Comparison of ENCODE assay signal across 8 mouse cellular contexts in genomic region chr11:58938322-58939087, GRCm38 (mm10). TPM values are rescaled to one million over a fixed set of nuclear protein-coding genes. Genes with fewer than 3 reads are reported as not detected.
DNase-seq lines count a peak whose midpoint lies in the region; ATAC-seq and TF ChIP-seq lines count a peak whose summit lies in the region.

TSS of gene Rnf187 (minus strand) at chr11:58938916.

- H3K79me2 ChIP-seq in liver, adult 2 months (ENCODE audit: control insufficient read depth, insufficient read depth, low read length) = no peaks in the 10 kb centered on the region; the same call in 1 of the 2 replicates
- peaks cover 16% of the 10 kb centered on the region for H3K79me2 ChIP-seq in myocyte (ENCODE audit: control insufficient read depth, insufficient read depth)

- peaks cover 9% of the 10 kb centered on the region; the same call in 1 of the 2 replicates for H3K4me1 ChIP-seq in bone marrow macrophage, adult 2 months (ENCODE audit: control insufficient read depth, insufficient read depth, low read length)
- peaks cover 5% of the 10 kb centered on the region for H3K4me1 ChIP-seq in embryonic fibroblast, embryonic 13.5 days (ENCODE audit: control insufficient read depth, insufficient read depth, low read length)
- H3K4me1 ChIP-seq in heart, embryonic 10.5 days = peaks cover 21% of the 10 kb centered on the region
- peaks cover 17% of the 10 kb centered on the region for H3K4me1 ChIP-seq in kidney, embryonic 16.5 days (ENCODE audit: insufficient read depth, low read length)
- H3K4me1 ChIP-seq in liver, adult 2 months (ENCODE audit: control insufficient read depth, insufficient read depth, low read length) = peaks cover 10% of the 10 kb centered on the region

- DNase-seq in A20 (ENCODE audit: low read depth, low spot score) = peak; percentile 93
- DNase-seq in heart, embryonic 10.5 days (ENCODE audit: low spot score) = peak; percentile 95
- DNase-seq in liver, adult 2 months (ENCODE audit: extremely low read depth, low read depth, low spot score) = peak; percentile 88
- peak; percentile 94 for DNase-seq in splenic B cell, adult 2 months (ENCODE audit: low read depth, low spot score)

- peak within 1 kb of the TSS; percentile 93 for H3ac ChIP-seq in myocyte (ENCODE audit: control insufficient read depth, insufficient read length)

- H3K4me3 ChIP-seq in bone marrow macrophage, adult 2 months (ENCODE audit: insufficient read depth, low read length) = peak within 1 kb of the TSS; percentile 89
- peak within 1 kb of the TSS; percentile 88 for H3K4me3 ChIP-seq in embryonic fibroblast, embryonic 13.5 days (ENCODE audit: insufficient read depth, low read length)
- H3K4me3 ChIP-seq in heart, embryonic 10.5 days = peak within 1 kb of the TSS; percentile 97
- H3K4me3 ChIP-seq in kidney, embryonic 16.5 days (ENCODE audit: low read length) = peak within 1 kb of the TSS; percentile 86
- H3K4me3 ChIP-seq in liver, adult 2 months (ENCODE audit: insufficient read depth, low read depth, low read length) = peak within 1 kb of the TSS; percentile 74
- peak within 1 kb of the TSS; percentile 83 for H3K4me3 ChIP-seq in myocyte

- no peaks in the 10 kb centered on the region for H3K9me3 ChIP-seq in heart, embryonic 10.5 days
- no peaks in the 10 kb centered on the region for H3K9me3 ChIP-seq in kidney, embryonic 16.5 days (ENCODE audit: low read length)

- H3K9ac ChIP-seq in kidney, embryonic 16.5 days (replicated peaks; ENCODE audit: low read length) = peak within 1 kb of the TSS; percentile 99
- peak within 1 kb of the TSS; percentile 94 for H3K9ac ChIP-seq in liver, adult 2 months (ENCODE audit: low read depth, low read length)

- under 1% methylated on average over 95 of the region's 95 CpGs for WGBS in heart, embryonic 10.5 days
- WGBS in kidney, embryonic 16.5 days = under 1% methylated on average over 88 of the region's 95 CpGs
- WGBS in liver, adult 2 months = under 1% methylated on average over 95 of the region's 95 CpGs

- TF ChIP-seq CTCF in bone marrow macrophage, adult 2 months (IDR thresholded peaks at IDR 0.05; ENCODE audit: low read depth, low read length) = no peak
- TF ChIP-seq CTCF in embryonic fibroblast, embryonic 13.5 days (IDR thresholded peaks at IDR 0.05; ENCODE audit: borderline replicate concordance, insufficient read depth, low read length) = no peak
- no peak for TF ChIP-seq CTCF in liver, adult 2 months (IDR thresholded peaks at IDR 0.05; ENCODE audit: low read depth, low read length)

- peaks cover 5% of the 10 kb centered on the region; the same call in 1 of the 2 replicates for H3K27me3 ChIP-seq in heart, embryonic 10.5 days (ENCODE audit: insufficient read depth, poor library complexity, severe bottlenecking)
- H3K27me3 ChIP-seq in kidney, embryonic 16.5 days (ENCODE audit: insufficient read depth, low read length) = no peaks in the 10 kb centered on the region
- no peaks in the 10 kb centered on the region for H3K27me3 ChIP-seq in liver, adult 2 months (ENCODE audit: control insufficient read depth, insufficient read depth, low read length)
- peaks cover 5% of the 10 kb centered on the region for H3K27me3 ChIP-seq in myocyte (ENCODE audit: control insufficient read depth, insufficient read depth, insufficient read length)
- H3K27me3 ChIP-seq in splenic B cell, adult 2 months (ENCODE audit: control insufficient read depth, insufficient read depth, low read length, poor library complexity, severe bottlenecking) = no peaks in the 10 kb centered on the region

- no peak for TF ChIP-seq POLR2A in bone marrow macrophage, adult 2 months (IDR thresholded peaks at IDR 0.05; ENCODE audit: borderline replicate concordance, low read depth, low read length)
- TF ChIP-seq POLR2A in embryonic fibroblast, embryonic 13.5 days (IDR thresholded peaks at IDR 0.05; ENCODE audit: low read depth, low read length) = peak; percentile 93
- peak; percentile 73 for TF ChIP-seq POLR2A in liver, adult 2 months (IDR thresholded peaks at IDR 0.05; ENCODE audit: extremely low read depth, insufficient read depth, low read length)
- peak; percentile 100 for TF ChIP-seq POLR2A in myocyte (IDR thresholded peaks at IDR 0.05; ENCODE audit: insufficient read length, low read depth)

- peak within 1 kb of the TSS; percentile 53 for H3K27ac ChIP-seq in bone marrow macrophage, adult 2 months (ENCODE audit: insufficient read depth, low read depth, low read length)
- peak within 1 kb of the TSS; percentile 64 for H3K27ac ChIP-seq in embryonic fibroblast, embryonic 13.5 days (ENCODE audit: insufficient read depth, low read length)
- H3K27ac ChIP-seq in heart, embryonic 10.5 days = peak within 1 kb of the TSS; percentile 97
- H3K27ac ChIP-seq in kidney, embryonic 16.5 days (ENCODE audit: low read length) = peak within 1 kb of the TSS; percentile 91
- peak within 1 kb of the TSS; percentile 84 for H3K27ac ChIP-seq in liver, adult 2 months (replicated peaks; ENCODE audit: insufficient read depth, low read depth, low read length)

- H3K4me2 ChIP-seq in kidney, embryonic 16.5 days (replicated peaks; ENCODE audit: low read depth, low read length) = peak within 1 kb of the TSS; percentile 87
- H3K4me2 ChIP-seq in myocyte (ENCODE audit: low read depth) = peak within 1 kb of the TSS; percentile 83

- ATAC-seq in kidney, embryonic 16.5 days (ENCODE audit: low FRiP score, low TSS enrichment) = peak; percentile 98

- peaks cover 32% of the 10 kb centered on the region for H3K36me3 ChIP-seq in heart, embryonic 10.5 days
- H3K36me3 ChIP-seq in kidney, embryonic 16.5 days (ENCODE audit: insufficient read depth, low read length) = peaks cover 22% of the 10 kb centered on the region
- peaks cover 14% of the 10 kb centered on the region for H3K36me3 ChIP-seq in liver, adult 2 months (ENCODE audit: control insufficient read depth, insufficient read depth, low read length)
- peaks cover 7% of the 10 kb centered on the region for H3K36me3 ChIP-seq in myocyte (ENCODE audit: control insufficient read depth, insufficient read depth)
- H3K36me3 ChIP-seq in splenic B cell, adult 2 months (ENCODE audit: control insufficient read depth, insufficient read depth, low read length, poor library complexity, severe bottlenecking) = peaks cover 2% of the 10 kb centered on the region; the same call in 1 of the 2 replicates

TF ChIP-seq in myocyte, 11 proteins besides CTCF, POLR2A, EP300 and RAD21:
- TF ChIP-seq REST (IDR thresholded peaks at IDR 0.05; ENCODE audit: insufficient read depth, insufficient read length) (no peak), MYOG (IDR thresholded peaks at IDR 0.05; ENCODE audit: control insufficient read depth in 1 of 3, insufficient read depth in 1 of 3, insufficient read length in 2 of 3, low read depth in 2 of 3) (peak; percentile 24 to 91 (median 75)), MYOD1 (IDR thresholded peaks at IDR 0.05; ENCODE audit: control insufficient read depth in 1 of 3, insufficient read length in 2 of 3, low read depth in 2 of 3) (peak in 2 of 3 experiments; percentile 78 to 87), POLR2AphosphoS2 (IDR thresholded peaks at IDR 0.05; ENCODE audit: insufficient read length, low read depth) (peak; percentile 99), MAX (IDR thresholded peaks at IDR 0.05; ENCODE audit: low read depth) (no peak), SRF (IDR thresholded peaks at IDR 0.05; ENCODE audit: control insufficient read depth, insufficient read length, low read depth) (peak; percentile 50)

RNA-seq across cellular contexts. Expression of gene Rnf187, which starts in this region (rescaled TPM):
- polyA plus RNA-seq in bone marrow macrophage, adult 2 months (2012; ENCODE audit: insufficient read depth, insufficient read length, missing spikeins) = 99.5 and 112 TPM in 2 replicates
- polyA plus RNA-seq in embryonic fibroblast, embryonic 13.5 days (2011; ENCODE audit: insufficient read length, low read depth, missing spikeins) = 91.5 and 99.2 TPM in 2 replicates
- polyA plus RNA-seq in heart, embryonic 10.5 days (2016; fragmentation: Nextera tagmentation; extraction: Ambion mirVana) = 169 and 213 TPM in 2 replicates
- 217 and 219 TPM in 2 replicates for polyA plus RNA-seq in kidney, embryonic 16.5 days (2015; fragmentation: Nextera tagmentation; extraction: Ambion mirVana)
- total RNA-seq in liver, adult 2 months (2014; rRNA removed) = 63.7 and 78.6 TPM in 2 replicates
- polyA plus RNA-seq in liver, adult 2 months (2012; rRNA removed) = 122 and 134 TPM in 2 replicates
- polyA plus RNA-seq in myocyte (2012; fragmentation: generic; extraction: Trizol) = 197 TPM

Comparison
In these comparisons a context has a peak if more than half of its experiments do, and no peak if none do; other contexts are left out.
1. Peak in every context shown above with its lines: DNase-seq, ATAC-seq, H3K4me3 ChIP-seq and H3K27ac ChIP-seq.